Mouse (Mus musculus) stomach, embryonic 16.5 days (tissue): ENCODE measurements around the gene Rabgap1. TPM values are rescaled to one million over a fixed set of nuclear protein-coding genes. Genes with fewer than 3 reads are reported as not detected.

Experiments used
- ATAC-seq: fragments of 200-750 bp; cut with Nextera tagmentation; 2 replicates; pipeline ENCODE4 v1.8.0; 2017; ENCODE audit warnings: moderate number of reproducible peaks, moderate TSS enrichment; ENCODE audit not compliant: insufficient read depth, low FRiP score
- H3K27ac ChIP-seq: fragments of 300-500 bp; sonication (generic); 2 replicates; pipeline ENCODE4 v1.5.1; 2014; ENCODE audit warnings: low read length
- H3K27me3 ChIP-seq: fragments of 300-500 bp; sonication (generic); 2 replicates; pipeline ENCODE4 v1.6.1; 2014; ENCODE audit warnings: low read length, control low read depth, mixed read lengths; ENCODE audit not compliant: control insufficient read depth, insufficient read depth
- H3K36me3 ChIP-seq: fragments of 300-500 bp; sonication (generic); 2 replicates; pipeline ENCODE4 v1.6.1; 2014; ENCODE audit warnings: low read length; ENCODE audit not compliant: control insufficient read depth, insufficient read depth
- H3K4me1 ChIP-seq: fragments of 300-500 bp; sonication (generic); 2 replicates; pipeline ENCODE4 v1.6.1; 2014; ENCODE audit warnings: low read length, control low read depth, mixed read lengths; ENCODE audit not compliant: control insufficient read depth, insufficient read depth
- H3K4me2 ChIP-seq: fragments of 300-500 bp; sonication (generic); 2 replicates; pipeline ENCODE4 v1.6.1; 2014; ENCODE audit warnings: low read depth, low read length, mixed read lengths
- H3K4me3 ChIP-seq: fragments of 300-500 bp; sonication (generic); replicated peaks from 2 replicates; pipeline ENCODE4 v1.5.1; 2014; ENCODE audit warnings: mild to moderate bottlenecking, low read length
- H3K9ac ChIP-seq: fragments of 300-500 bp; sonication (generic); 2 replicates; pipeline ENCODE4 v1.6.1; 2014; ENCODE audit warnings: low read length
- H3K9me3 ChIP-seq: fragments of 300-500 bp; sonication (generic); replicated peaks from 2 replicates; pipeline ENCODE4 v1.6.1; 2016; ENCODE audit warnings: low read length, control low read depth; ENCODE audit not compliant: control insufficient read depth
- WGBS: fragments of 180-500 bp; shearing (Covaris S2); extraction: QIAGEN DNeasy Blood & Tissue Kit; methylation state at CpG from one replicate; pipeline ENCODE4 v1.1.7; 2014; 5-methylcytosine and 5-hydroxymethylcytosine counted together
- polyA plus RNA-seq: library from polyadenylated mRNA; unstranded; fragments of >200 nt; fragmentation: Nextera tagmentation; extraction: Ambion mirVana; gene quantifications from 2 replicates; pipeline ENCODE4 v1.2.1, GENCODE M21; 2015

Gene Rabgap1
- polyA plus RNA-seq, 1 experiment from 2014 or later, result 36.5 TPM

GRCm38 (mm10) chr2:37451667-37452375 is 8.7 kb downstream of the Rabgap1 start:
- Histone ChIP-seq H3K27ac (peak overlapping the region; percentile 89), H3K4me3 (peak overlapping the region; percentile 80), H3K36me3 (no peaks in the 10 kb centered on the region), H3K9ac (peak overlapping the region; percentile 88), H3K4me2 (peak overlapping the region; percentile 66), H3K4me1 (peaks cover 5% of the 10 kb centered on the region; the same call in 1 of the 2 replicates), H3K27me3 (no peaks in the 10 kb centered on the region), H3K9me3 (no peaks in the 10 kb centered on the region)
- ATAC-seq, result peak; percentile 98
- 7% methylated on average over 44 of the region's 44 CpGs for WGBS

GRCm38 (mm10) chr2:37452376-37452760 is 9.3 kb downstream of the Rabgap1 start:
- Histone ChIP-seq H3K4me3 (peak overlapping the region; percentile 80), H3K9ac (peak overlapping the region; percentile 88), H3K4me2 (peak overlapping the region; percentile 62), H3K27ac (peak overlapping the region; percentile 89), H3K4me1 (peaks cover 5% of the 10 kb centered on the region; the same call in 1 of the 2 replicates), H3K36me3 (no peaks in the 10 kb centered on the region), H3K9me3 (no peaks in the 10 kb centered on the region), H3K27me3 (no peaks in the 10 kb centered on the region)
- 2% methylated on average over 23 of the region's 24 CpGs for WGBS
- ATAC-seq, result peak; percentile 90

- H3K27ac ChIP-seq, result no peak overlapping the region
- no peaks in the 10 kb centered on the region for H3K4me1 ChIP-seq
- ATAC-seq, result no peak
- no peaks in the 10 kb centered on the region for H3K9me3 ChIP-seq
- no peak overlapping the region for H3K9ac ChIP-seq
- 96% methylated on average over 4 of the region's 4 CpGs for WGBS
- no peak overlapping the region for H3K4me3 ChIP-seq
- H3K4me2 ChIP-seq, result no peak overlapping the region
- no peaks in the 10 kb centered on the region for H3K27me3 ChIP-seq
- no peaks in the 10 kb centered on the region for H3K36me3 ChIP-seq
Observed at GRCm38 (mm10) chr2:37460707-37461106, 17.6 kb downstream of the Rabgap1 start.

GRCm38 (mm10) chr2:37466266-37466665 is 23.2 kb downstream of the Rabgap1 start:
- H3K27me3 ChIP-seq, result no peaks in the 10 kb centered on the region
- no peak overlapping the region for H3K27ac ChIP-seq
- no peaks in the 10 kb centered on the region for H3K9me3 ChIP-seq
- H3K36me3 ChIP-seq, result peaks cover 13% of the 10 kb centered on the region; the same call in 1 of the 2 replicates
- H3K4me3 ChIP-seq, result no peak overlapping the region
- no peak for ATAC-seq
- WGBS, result 95% methylated on average over 4 of the region's 4 CpGs
- no peaks in the 10 kb centered on the region for H3K4me1 ChIP-seq
- no peak overlapping the region for H3K9ac ChIP-seq
- H3K4me2 ChIP-seq, result no peak overlapping the region

- Histone ChIP-seq H3K4me3 (no peak overlapping the region), H3K9me3 (no peaks in the 10 kb centered on the region), H3K27ac (no peak overlapping the region), H3K36me3 (peaks cover 27% of the 10 kb centered on the region; the same call in 1 of the 2 replicates), H3K27me3 (no peaks in the 10 kb centered on the region), H3K9ac (no peak overlapping the region), H3K4me2 (no peak overlapping the region), H3K4me1 (no peaks in the 10 kb centered on the region)
- ATAC-seq, result no peak
Observed at GRCm38 (mm10) chr2:37479559-37479958, 36.5 kb downstream of the Rabgap1 start.

- no peaks in the 10 kb centered on the region for H3K27me3 ChIP-seq
- ATAC-seq, result no peak
- H3K36me3 ChIP-seq, result peaks cover 27% of the 10 kb centered on the region; the same call in 1 of the 2 replicates
- H3K9ac ChIP-seq, result no peak overlapping the region
- 91% methylated on average over 2 of the region's 2 CpGs for WGBS
- no peak overlapping the region for H3K4me3 ChIP-seq
- no peaks in the 10 kb centered on the region for H3K9me3 ChIP-seq
- H3K4me1 ChIP-seq, result no peaks in the 10 kb centered on the region
- no peak overlapping the region for H3K27ac ChIP-seq
- H3K4me2 ChIP-seq, result no peak overlapping the region
Observed at GRCm38 (mm10) chr2:37480039-37480438, 37.0 kb downstream of the Rabgap1 start.

GRCm38 (mm10) chr2:37484165-37484564 is 41.1 kb downstream of the Rabgap1 start:
- no peak overlapping the region for H3K4me2 ChIP-seq
- peaks cover 12% of the 10 kb centered on the region for H3K36me3 ChIP-seq
- H3K9ac ChIP-seq, result no peak overlapping the region
- H3K4me1 ChIP-seq, result no peaks in the 10 kb centered on the region
- 84% methylated on average over 2 of the region's 2 CpGs for WGBS
- H3K27ac ChIP-seq, result no peak overlapping the region
- H3K27me3 ChIP-seq, result no peaks in the 10 kb centered on the region
- no peak for ATAC-seq
- H3K9me3 ChIP-seq, result no peaks in the 10 kb centered on the region
- H3K4me3 ChIP-seq, result no peak overlapping the region

GRCm38 (mm10) chr2:37485370-37485769 is 42.3 kb downstream of the Rabgap1 start:
- 83% methylated on average over 1 of the region's 1 CpGs for WGBS
- H3K27ac ChIP-seq, result no peak overlapping the region
- ATAC-seq, result no peak

GRCm38 (mm10) chr2:37486408-37486807 is 43.3 kb downstream of the Rabgap1 start:
- H3K27me3 ChIP-seq, result no peaks in the 10 kb centered on the region
- H3K4me2 ChIP-seq, result no peak overlapping the region
- H3K36me3 ChIP-seq, result peaks cover 18% of the 10 kb centered on the region
- no peak for ATAC-seq
- no peak overlapping the region for H3K4me3 ChIP-seq
- H3K9ac ChIP-seq, result no peak overlapping the region
- no peak overlapping the region for H3K27ac ChIP-seq
- no peaks in the 10 kb centered on the region for H3K9me3 ChIP-seq
- no peaks in the 10 kb centered on the region for H3K4me1 ChIP-seq

More at GRCm38 (mm10) chr2:37485370-37485769, 42.3 kb downstream of the Rabgap1 start:
- Histone ChIP-seq H3K9me3 (no peaks in the 10 kb centered on the region), H3K4me2 (no peak overlapping the region), H3K4me3 (no peak overlapping the region), H3K9ac (no peak overlapping the region), H3K27me3 (no peaks in the 10 kb centered on the region), H3K36me3 (peaks cover 18% of the 10 kb centered on the region), H3K4me1 (no peaks in the 10 kb centered on the region)
